Mouse (Mus musculus): ENCODE data around the gene Sh2d6. TPM values are rescaled to one million over a fixed set of nuclear protein-coding genes. Genes with fewer than 3 reads are reported as not detected.
"Not testable (repeated sequence)": the region's sequence is repeated elsewhere in the genome, so short reads cannot be mapped to it uniquely, and the experiment has no call there.

Gene Sh2d6
- total RNA-seq, 2 experiments from 2014 or later, result 0.27 to 0.48 TPM

- peak; percentile 92 for DNase-seq
These were observed 13.7 kb upstream of the Sh2d6 start for GRCm38 (mm10) chr6:72535165-72535564.

- peak; percentile 72 for DNase-seq
These were observed 12.7 kb upstream of the Sh2d6 start for GRCm38 (mm10) chr6:72534035-72534809.

- DNase-seq, result not testable (repeated sequence)
These were observed 12.0 kb upstream of the Sh2d6 start for GRCm38 (mm10) chr6:72533555-72533954.

DNA sequence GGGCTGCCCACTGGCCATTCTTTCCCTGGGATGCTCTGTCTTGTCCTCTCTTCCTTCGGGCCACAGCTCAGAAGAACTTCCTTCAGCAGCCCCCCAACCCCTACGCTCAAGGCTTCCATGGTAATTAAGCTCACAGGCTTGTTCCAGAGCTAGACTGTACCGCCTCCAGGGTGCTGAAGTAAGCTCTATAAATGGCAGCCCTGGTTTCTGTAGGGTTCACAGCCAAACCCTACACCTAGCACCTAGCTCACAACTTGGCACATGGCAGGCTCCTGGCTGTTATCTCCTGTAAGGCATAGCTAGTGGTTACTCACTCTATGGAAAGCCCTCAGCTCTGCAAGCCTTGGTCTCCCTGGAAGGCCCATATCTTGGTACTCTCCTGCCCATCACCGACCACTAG, 11.1 kb upstream of the Sh2d6 start:
- no peak for DNase-seq

- DNase-seq, result peak; percentile 71
These were observed 7.1 kb upstream of the Sh2d6 start for GRCm38 (mm10) chr6:72528410-72529151.

DNA sequence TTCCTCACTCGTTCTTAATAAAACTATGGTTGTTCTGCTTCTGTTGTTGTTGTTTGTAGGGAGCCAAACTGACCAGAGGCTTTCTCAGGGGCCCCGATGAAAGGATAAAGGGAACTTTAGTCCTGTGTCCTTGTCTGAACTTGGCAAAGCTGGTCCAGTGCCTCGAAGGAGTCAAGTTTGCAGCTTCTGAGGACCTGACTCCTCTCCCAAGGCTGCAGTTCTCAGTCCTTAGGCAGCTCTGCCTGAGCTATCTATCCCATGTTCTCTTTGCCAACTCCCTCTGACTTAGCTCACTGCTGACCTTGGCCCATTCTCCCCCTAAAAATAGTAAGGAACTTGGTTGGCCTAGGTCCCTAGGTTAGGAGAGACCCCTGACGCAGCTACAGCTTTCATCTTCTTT, 5.6 kb upstream of the Sh2d6 start:
- no peak for DNase-seq

DNA sequence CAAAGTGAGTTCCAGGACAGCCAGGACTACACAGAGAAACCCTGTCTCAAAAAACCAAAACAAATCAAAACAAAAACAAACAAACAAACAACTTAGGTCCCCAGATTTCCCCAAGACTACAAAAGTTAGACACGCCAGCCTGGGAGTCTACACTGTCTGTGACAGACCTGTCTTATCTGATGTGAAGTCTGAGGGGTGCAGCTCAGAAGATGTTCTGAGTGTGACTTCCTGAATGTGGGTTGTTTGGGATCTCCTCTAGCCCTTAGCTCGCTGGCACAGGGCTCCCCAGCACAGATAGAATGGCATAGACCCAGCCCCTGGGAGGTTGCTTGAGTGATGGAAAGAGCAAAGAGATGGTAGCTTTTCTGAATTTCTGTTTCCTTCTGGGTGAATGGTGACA, 2.7 kb upstream of the Sh2d6 start:
- no peak for DNase-seq

DNA sequence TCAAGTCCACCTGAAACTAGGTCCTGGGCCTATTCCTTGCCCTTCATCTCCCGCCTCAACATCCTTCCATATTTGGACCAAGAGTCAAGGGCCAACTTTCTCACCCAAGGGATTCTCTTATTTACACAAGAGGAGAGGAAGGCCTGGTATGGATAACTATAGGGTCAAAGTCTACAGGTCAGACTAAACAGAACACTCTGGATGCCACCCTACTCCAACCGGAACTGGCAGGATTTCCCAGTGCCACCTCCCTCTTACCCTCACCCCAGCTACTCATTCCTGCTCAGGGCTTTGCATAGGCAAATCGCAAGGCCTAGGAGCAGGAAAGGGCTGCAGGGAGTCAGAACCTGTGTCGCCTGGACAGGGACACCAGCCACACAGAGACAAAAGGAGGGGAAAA, 1.7 kb upstream of the Sh2d6 start:
- DNase-seq, result no peak

DNA sequence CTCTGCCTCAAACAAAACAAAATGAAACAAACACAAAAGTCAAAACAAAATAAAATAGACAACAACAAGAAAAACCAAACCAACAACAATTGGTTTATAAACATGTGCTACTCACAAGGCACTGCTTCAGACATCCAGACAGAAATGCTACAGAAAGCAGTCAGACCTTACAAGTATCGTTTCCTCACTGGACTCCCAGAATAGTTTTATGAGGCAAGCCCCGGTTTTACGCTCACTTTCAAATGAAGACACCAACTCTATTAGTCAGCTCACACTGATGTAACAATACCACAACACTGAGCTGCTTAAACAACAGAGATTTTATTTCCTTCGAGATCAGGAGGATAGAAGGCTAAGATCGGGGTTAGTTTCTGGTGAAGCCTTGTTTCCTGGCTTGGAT, 781 bp upstream of the Sh2d6 start:
- DNase-seq, result no peak

- no peak for DNase-seq
These were observed 603 bp downstream of the Sh2d6 start for GRCm38 (mm10) chr6:72520904-72521303.

GRCm38 (mm10) chr6:72519892-72520663, 1.4 kb downstream of the Sh2d6 start:
- no peak for DNase-seq

DNA sequence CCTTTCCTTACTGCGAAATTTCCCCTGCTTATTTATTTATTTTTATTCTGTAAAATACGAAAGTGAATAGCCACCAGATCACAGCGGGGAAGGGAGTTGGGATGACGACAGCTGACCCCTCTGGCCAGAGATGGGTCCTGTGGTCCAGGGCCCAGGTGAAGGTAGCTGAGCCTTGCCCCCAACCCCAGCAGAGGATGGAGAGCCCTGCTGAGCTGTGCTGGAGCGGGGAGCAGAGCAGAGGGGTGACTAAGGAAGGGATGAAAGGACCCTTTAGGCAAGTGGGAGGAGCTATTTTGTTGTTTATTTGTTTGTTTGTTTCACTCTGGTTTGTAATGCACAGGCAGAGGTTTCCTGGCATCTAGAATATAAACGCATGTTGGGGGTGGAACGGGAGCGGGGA, 2.2 kb downstream of the Sh2d6 start:
- no peak for DNase-seq

- DNase-seq, result no peak
These were observed 2.7 kb downstream of the Sh2d6 start for GRCm38 (mm10) chr6:72518842-72519241.

DNA sequence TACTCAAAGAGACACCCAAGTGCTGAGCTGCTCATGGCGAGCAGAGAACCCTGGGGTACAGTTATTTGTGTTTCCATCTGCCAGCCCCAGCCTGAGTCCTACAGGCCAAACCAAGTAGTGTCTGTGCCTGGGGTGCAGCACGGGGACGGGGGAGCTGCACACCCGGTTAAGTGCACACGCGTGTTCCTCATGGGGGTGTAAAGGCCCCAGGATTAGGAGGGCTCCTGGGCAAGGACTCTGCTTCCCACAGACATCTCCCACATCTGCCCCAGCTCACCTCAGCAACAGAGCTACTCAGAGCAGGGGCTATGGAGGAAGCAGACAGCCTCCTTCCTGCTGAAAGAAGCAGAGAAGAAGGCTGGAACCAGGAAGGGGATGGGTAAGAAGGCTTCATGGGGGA, 5.9 kb downstream of the Sh2d6 start:
- no peak for DNase-seq

DNA sequence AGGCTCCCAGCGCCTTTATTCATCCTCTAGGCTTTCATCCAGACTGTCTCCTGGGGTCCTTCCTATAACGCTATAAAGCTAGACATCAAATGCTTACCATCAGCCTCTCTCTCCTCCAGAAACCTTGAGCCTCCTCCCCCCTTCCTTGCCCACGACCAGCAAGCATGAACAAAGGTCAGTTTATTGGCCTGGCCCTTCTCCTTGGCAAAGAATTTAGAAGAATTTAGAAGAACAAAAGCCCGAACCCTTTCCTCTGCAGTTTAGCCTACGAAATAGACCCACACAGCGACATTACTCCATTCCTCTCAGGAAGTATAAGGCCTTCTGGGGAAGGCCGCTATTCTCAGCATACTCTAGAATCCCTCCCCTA, 8.5 kb downstream of the Sh2d6 start:
- no peak for DNase-seq

DNA sequence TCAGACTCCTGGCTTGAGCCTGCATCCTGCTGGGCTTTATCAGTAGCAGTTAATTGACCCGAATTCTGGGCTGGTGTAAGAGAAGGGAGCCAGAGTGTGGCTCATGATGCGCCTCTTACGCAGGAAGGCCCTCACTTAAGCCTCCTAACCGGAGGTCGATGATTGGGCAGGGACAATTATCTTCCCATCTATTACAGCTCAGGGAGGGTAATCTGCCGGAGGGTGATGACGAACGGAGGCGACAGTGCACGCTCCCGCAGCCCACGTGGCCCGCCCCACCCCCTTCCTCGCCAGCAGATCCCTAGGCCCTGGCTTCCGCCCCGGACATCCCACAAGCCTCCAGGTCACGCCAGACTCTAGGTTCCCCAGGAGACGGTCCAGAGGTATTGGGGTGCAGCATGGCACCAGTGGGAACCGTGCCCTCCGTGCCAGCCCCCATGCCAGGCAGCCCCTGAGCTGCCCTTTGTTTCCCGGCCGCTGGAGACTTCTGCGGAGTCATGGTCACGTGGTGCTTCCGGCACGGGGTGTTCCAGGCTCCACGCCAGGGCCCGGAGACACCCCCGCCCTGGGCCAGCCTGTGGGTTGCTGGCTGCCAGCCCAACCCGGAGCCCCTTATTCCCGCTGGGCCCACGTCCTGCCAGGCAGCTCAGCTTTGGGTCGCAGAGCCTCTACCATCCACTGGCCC, 9.0 kb downstream of the Sh2d6 start:
- peak; percentile 92 for DNase-seq

DNA sequence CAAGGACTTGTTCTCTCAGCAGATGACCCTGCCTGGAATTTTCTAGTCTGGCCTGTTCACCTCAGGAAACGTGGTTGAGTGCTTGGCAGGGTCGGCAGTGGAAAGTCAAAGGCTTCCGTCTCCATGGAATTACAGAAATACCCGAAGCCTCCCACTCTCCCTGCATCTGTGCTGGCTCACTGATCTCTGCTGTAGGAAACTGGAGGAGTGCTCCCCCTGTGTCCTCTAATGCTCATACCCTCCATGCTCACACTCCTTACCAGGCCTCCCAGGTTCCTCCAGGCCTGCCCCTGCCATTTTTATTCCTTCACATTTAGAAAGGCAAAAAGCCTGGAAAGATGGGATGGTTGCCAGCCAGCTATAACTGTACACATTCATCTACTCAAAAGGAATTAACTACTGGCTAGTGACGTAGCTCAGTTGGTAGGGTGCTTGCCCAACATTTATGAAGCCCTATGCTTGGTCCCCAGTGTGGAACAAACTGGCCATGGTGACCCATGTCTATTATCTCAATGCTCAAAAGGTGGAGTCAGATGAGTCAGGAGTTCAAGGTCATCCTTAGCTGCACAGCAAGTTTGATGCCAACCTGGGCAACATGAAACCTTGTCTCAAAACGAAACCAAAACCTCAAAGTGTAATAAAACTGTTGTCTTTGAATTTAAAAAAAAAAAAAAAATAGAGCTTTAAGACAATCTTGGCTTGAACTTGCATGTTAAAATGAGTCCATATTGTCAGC, 10.7 kb downstream of the Sh2d6 start:
- DNase-seq, result no peak

DNA sequence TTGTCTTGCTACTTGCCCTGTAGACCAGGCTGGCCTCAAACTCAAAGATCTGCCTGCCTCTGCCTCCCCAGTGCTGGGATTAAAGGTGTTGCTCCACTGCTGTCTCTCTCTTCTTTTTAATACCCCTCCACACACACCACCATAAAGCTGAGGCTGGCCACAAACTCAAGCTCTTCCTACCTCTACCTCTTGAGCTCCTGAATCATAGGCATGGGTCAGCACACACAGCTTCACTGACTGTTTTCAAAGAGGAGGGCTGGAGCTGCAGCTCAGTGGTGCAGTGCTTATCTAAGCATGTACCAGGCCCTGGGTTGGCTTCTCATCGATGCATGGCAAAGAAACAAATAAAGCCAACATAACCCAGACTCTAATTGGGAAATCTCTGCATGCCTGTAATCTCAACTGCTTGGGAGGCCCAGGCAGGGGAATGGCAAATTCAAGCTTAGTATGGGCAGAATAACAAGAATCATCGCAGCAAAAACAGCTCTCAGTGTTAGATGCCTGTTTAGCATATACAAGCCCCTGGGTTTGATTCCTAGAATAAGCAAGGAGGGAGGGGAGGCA, 11.6 kb downstream of the Sh2d6 start:
- DNase-seq, result no peak

DNA sequence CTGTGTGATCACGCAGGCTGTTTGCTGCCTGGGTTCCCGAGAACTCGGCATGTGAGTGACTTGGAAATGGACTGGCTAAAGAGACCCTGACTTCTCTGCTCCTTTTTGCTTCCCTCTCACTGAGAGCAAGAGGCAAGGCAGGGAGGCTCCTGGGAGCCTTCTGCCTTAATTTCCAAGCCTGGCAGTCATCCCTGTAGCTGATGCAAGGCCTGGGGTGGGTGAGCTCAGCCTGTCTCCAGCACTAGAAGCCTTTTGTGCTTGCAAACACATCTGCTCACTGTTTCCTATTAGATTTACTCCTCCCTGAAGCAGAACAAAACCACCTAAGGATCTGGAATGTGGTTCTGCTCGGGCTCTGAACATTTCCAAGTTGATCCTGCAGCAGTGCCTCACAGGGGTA, 12.9 kb downstream of the Sh2d6 start:
- peak; percentile 48 for DNase-seq

- DNase-seq, result peak; percentile 47
These were observed 15.4 kb downstream of the Sh2d6 start for GRCm38 (mm10) chr6:72506104-72506503.

DNA sequence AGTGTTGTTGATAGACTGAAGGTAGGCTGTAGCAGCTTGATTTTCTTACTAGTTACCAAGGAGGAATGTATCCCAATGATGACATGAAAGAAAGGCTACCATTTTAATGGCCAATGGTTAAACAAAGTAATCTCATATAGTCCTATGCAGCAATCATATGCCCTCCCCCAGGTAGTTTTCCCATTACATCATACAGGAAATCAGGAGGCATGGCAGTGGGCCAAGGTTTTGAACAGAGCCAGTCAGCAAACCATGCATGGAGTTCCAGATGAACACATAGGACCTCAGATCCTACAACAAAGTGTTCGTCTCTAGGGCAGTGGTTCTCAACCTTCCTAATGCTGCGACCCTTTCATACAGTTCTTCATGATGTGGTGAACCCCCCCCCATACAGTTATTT, 17.6 kb downstream of the Sh2d6 start:
- DNase-seq, result peak; percentile 76
